Mouse (Mus musculus) G1E (cell line): ENCODE results near the gene Disc1. TPM values are rescaled to one million over a fixed set of nuclear protein-coding genes. Genes with fewer than 3 reads are reported as not detected.

Experiments used
- ATAC-seq: 2 replicates; pipeline ENCODE4 v1.8.0; 2016; ENCODE audit warnings: mild to moderate bottlenecking; ENCODE audit not compliant: insufficient number of reproducible peaks, poor library complexity, low FRiP score, severe bottlenecking; ENCODE audit errors: extremely low read depth
- DNase-seq: peaks from one replicate; pipeline ENCODE4 v3.0.0; 2012; ENCODE audit warnings: low spot score
- H3K27me3 ChIP-seq: 2 replicates; pipeline ENCODE4 v1.6.1; 2012; ENCODE audit warnings: mild to moderate bottlenecking, low read length, inconsistent platforms; ENCODE audit not compliant: insufficient read depth
- H3K36me3 ChIP-seq: replicated peaks from 2 replicates; pipeline ENCODE3; 2012; ENCODE audit warnings: mild to moderate bottlenecking, inconsistent platforms
- H3K4me1 ChIP-seq: 2 replicates; pipeline ENCODE4 v1.6.1; 2012; ENCODE audit warnings: low read depth, low read length, inconsistent platforms, mixed read lengths; ENCODE audit not compliant: insufficient read depth
- H3K4me3 ChIP-seq: 2 replicates; pipeline ENCODE4 v1.5.1; 2012; ENCODE audit warnings: low read depth, mild to moderate bottlenecking, inconsistent platforms, low read length, moderate library complexity, mixed read lengths
- H3K9me3 ChIP-seq: replicated peaks from 2 replicates; pipeline ENCODE4 v1.6.1; 2012; ENCODE audit warnings: inconsistent platforms
- CTCF ChIP-seq: IDR thresholded peaks from 2 replicates; pipeline ENCODE4 v1.5.1; 2012; ENCODE audit warnings: low read depth, low read length, inconsistent platforms, mixed read lengths
- GATA1 ChIP-seq: IDR thresholded peaks from 2 replicates; pipeline ENCODE4 v1.6.1; 2012; ENCODE audit warnings: borderline replicate concordance, low read length, inconsistent platforms, mixed read lengths
- GATA2 ChIP-seq: IDR thresholded peaks from 2 replicates; pipeline ENCODE4 v1.6.1; 2012; ENCODE audit warnings: low read depth, low read length, inconsistent platforms, borderline replicate concordance
- POLR2AphosphoS5 ChIP-seq: IDR thresholded peaks from 2 replicates; pipeline ENCODE4 v1.6.1; 2012; ENCODE audit warnings: low read depth, low read length, inconsistent platforms; ENCODE audit not compliant: insufficient replicate concordance
- TAL1 ChIP-seq: conservative IDR thresholded peaks from 2 replicates; pipeline ENCODE4 v1.6.1; 2012; ENCODE audit warnings: low read depth, low read length, inconsistent platforms, mixed read lengths
- polyA plus RNA-seq: library from polyadenylated mRNA; stranded (reverse); fragments of >175 nt; gene quantifications from 2 replicates; pipeline ENCODE4 v1.2.3, GENCODE M21; 2012
- total RNA-seq, 2 experiments: library from RNA; stranded (forward) in 1 of 2; stranded (reverse) in 1 of 2; fragments of 200-1000 nt in 1 of 2; fragments of >200 nt in 1 of 2; fragmentation: Nextera tagmentation in 1 of 2; gene quantifications; 2 replicates each; pipeline ENCODE4 v1.2.3; 2014 to 2017

Disc1 gene
- total and polyA plus RNA-seq, 3 experiments: not detected

GRCm38 (mm10) chr8:125074141-125074540, 20.1 kb downstream of the Disc1 start:
- Histone ChIP-seq H3K4me1 (no peaks in the 10 kb centered on the region), H3K9me3 (peaks cover 74% of the 10 kb centered on the region), H3K36me3 (no peaks in the 10 kb centered on the region), H3K27me3 (no peaks in the 10 kb centered on the region), H3K4me3 (no peak overlapping the region)
- no peak for ATAC-seq
- DNase-seq: no peak
- TF ChIP-seq CTCF (no peak), GATA2 (no peak), GATA1 (no peak)

GRCm38 (mm10) chr8:125074581-125074980, 20.6 kb downstream of the Disc1 start:
- no peaks in the 10 kb centered on the region for H3K36me3 ChIP-seq
- ATAC-seq: no peak
- H3K4me1 ChIP-seq: no peaks in the 10 kb centered on the region
- H3K27me3 ChIP-seq: no peaks in the 10 kb centered on the region
- no peak for DNase-seq
- no peak overlapping the region for H3K4me3 ChIP-seq
- peaks cover 78% of the 10 kb centered on the region for H3K9me3 ChIP-seq
- TF ChIP-seq GATA1 (no peak), GATA2 (no peak), TAL1 (no peak), POLR2AphosphoS5 (no peak), CTCF (no peak)

- Histone ChIP-seq H3K36me3 (no peaks in the 10 kb centered on the region), H3K27me3 (no peaks in the 10 kb centered on the region), H3K4me1 (no peaks in the 10 kb centered on the region), H3K4me3 (no peak overlapping the region), H3K9me3 (peaks cover 79% of the 10 kb centered on the region)
- DNase-seq (no peak), ATAC-seq (no peak)
- TF ChIP-seq CTCF (no peak), TAL1 (no peak), GATA2 (no peak)
Measured at GRCm38 (mm10) chr8:125075389-125075788, 21.4 kb downstream of the Disc1 start.

GRCm38 (mm10) chr8:125077326-125077725, 23.3 kb downstream of the Disc1 start:
- DNase-seq: no peak
- no peaks in the 10 kb centered on the region for H3K27me3 ChIP-seq
- TF ChIP-seq TAL1 (no peak), GATA1 (no peak), POLR2AphosphoS5 (no peak), GATA2 (no peak), CTCF (no peak)
- H3K4me3 ChIP-seq: no peak overlapping the region
- H3K4me1 ChIP-seq: no peaks in the 10 kb centered on the region
- no peaks in the 10 kb centered on the region for H3K36me3 ChIP-seq
- peaks cover 88% of the 10 kb centered on the region for H3K9me3 ChIP-seq
- ATAC-seq: no peak

GRCm38 (mm10) chr8:125078771-125079384, 24.9 kb downstream of the Disc1 start:
- H3K9me3 ChIP-seq: peaks cover 88% of the 10 kb centered on the region
- DNase-seq (no peak), ATAC-seq (no peak)
- no peaks in the 10 kb centered on the region for H3K27me3 ChIP-seq
- H3K4me1 ChIP-seq: no peaks in the 10 kb centered on the region
- no peaks in the 10 kb centered on the region for H3K36me3 ChIP-seq
- no peak overlapping the region for H3K4me3 ChIP-seq
- TF ChIP-seq TAL1 (no peak), GATA1 (no peak), GATA2 (no peak), CTCF (no peak), POLR2AphosphoS5 (no peak)

- DNase-seq: no peak
- no peaks in the 10 kb centered on the region for H3K4me1 ChIP-seq
- TF ChIP-seq POLR2AphosphoS5: no peak
Measured at GRCm38 (mm10) chr8:125080388-125081344, 26.7 kb downstream of the Disc1 start.

More at GRCm38 (mm10) chr8:125080388-125081344, 26.7 kb downstream of the Disc1 start:
- Histone ChIP-seq H3K4me3 (no peak overlapping the region), H3K27me3 (no peaks in the 10 kb centered on the region), H3K36me3 (no peaks in the 10 kb centered on the region), H3K9me3 (peaks cover 90% of the 10 kb centered on the region)
- ATAC-seq: no peak
